ENCODE assay signal across 8 mouse cellular contexts in the genomic region with DNA sequence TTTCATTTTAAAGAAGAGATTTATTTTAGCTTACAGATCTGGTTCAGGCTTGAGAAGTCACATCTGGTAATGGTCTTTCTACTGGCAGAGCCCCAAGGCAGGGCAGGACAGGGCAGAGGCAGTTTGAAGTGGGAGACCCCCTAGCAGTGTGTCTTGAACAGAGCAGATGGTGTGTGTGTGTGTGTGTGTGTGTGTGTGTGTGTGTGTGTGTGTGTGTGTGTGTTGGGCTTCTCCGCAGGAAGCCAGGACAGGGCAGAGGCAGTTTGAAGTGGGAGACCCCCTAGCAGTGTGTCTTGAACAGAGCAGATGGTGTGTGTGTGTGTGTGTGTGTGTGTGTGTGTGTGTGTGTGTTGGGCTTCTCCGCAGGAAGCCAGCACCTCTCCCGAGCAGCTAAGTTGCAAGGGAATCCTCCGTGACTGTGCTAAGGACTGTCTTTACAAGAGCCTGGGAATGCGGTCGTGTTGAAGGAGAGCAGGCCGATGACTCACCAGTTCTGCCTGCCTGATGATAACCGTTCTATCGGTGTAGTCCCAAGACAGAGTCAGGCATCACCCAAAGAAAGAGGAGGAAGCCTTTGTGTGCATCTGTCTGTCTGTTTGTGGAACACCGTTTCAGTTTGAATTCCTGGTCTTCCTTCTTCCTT. TPM values are rescaled to one million over a fixed set of nuclear protein-coding genes. Genes with fewer than 3 reads are reported as not detected.
DNase-seq lines count a peak whose midpoint lies in the region; ATAC-seq and TF ChIP-seq lines count a peak whose summit lies in the region.
"Not testable (repeated sequence)": the region's sequence is repeated elsewhere in the genome, so short reads cannot be mapped to it uniquely, and the experiment has no call there.

No protein-coding gene starts in this region.

- not testable (repeated sequence) for H3K4me1 ChIP-seq in forebrain, embryonic 12.5 days; kidney, postnatal 0 days (replicated peaks; ENCODE audit: insufficient read depth, low read length); midbrain, embryonic 15.5 days
- H3K4me1 ChIP-seq in heart, embryonic 16.5 days (ENCODE audit: control insufficient read depth, insufficient read depth, low read length), result peaks cover 23% of the 10 kb centered on the region
- peaks cover 90% of the 10 kb centered on the region for H3K4me1 ChIP-seq in liver, embryonic 12.5 days

- not testable (repeated sequence) for H3K4me3 ChIP-seq in forebrain, embryonic 12.5 days (replicated peaks); kidney, postnatal 0 days (replicated peaks; ENCODE audit: low read depth, low read length); midbrain, embryonic 15.5 days
- H3K4me3 ChIP-seq in heart, embryonic 16.5 days (ENCODE audit: low read length), result peak overlapping the region; percentile 12; the same call in 1 of the 2 replicates
- peak overlapping the region; percentile 49 for H3K4me3 ChIP-seq in liver, embryonic 12.5 days

- not testable (repeated sequence) for TF ChIP-seq CTCF in kidney, postnatal 0 days (IDR thresholded peaks at IDR 0.05; ENCODE audit: low read depth)

- 50% methylated on average over 10 of the region's 10 CpGs for WGBS in forebrain, embryonic 12.5 days
- 8% methylated on average over 10 of the region's 10 CpGs for WGBS in heart, embryonic 16.5 days
- 32% methylated on average over 10 of the region's 10 CpGs for WGBS in kidney, postnatal 0 days
- 9% methylated on average over 10 of the region's 10 CpGs for WGBS in liver, embryonic 12.5 days (ENCODE audit: insufficient replicate concordance)
- WGBS in midbrain, embryonic 15.5 days, result 46% methylated on average over 10 of the region's 10 CpGs

- not testable (repeated sequence) for H3K36me3 ChIP-seq in forebrain, embryonic 12.5 days (replicated peaks); heart, embryonic 16.5 days (ENCODE audit: control insufficient read depth, insufficient read depth); kidney, postnatal 0 days (ENCODE audit: insufficient read depth, low read length); midbrain, embryonic 15.5 days (replicated peaks)
- peaks cover 49% of the 10 kb centered on the region for H3K36me3 ChIP-seq in liver, embryonic 12.5 days

- H3K27ac ChIP-seq in forebrain, embryonic 12.5 days, result peak overlapping the region; percentile 73; the same call in 1 of the 2 replicates
- peak overlapping the region; percentile 81 for H3K27ac ChIP-seq in heart, embryonic 16.5 days (ENCODE audit: low read length)
- 0 out of 2 replicates have a peak overlapping the region, but pooled peaks have one; percentile 47 for H3K27ac ChIP-seq in kidney, postnatal 0 days
- peak overlapping the region; percentile 99 for H3K27ac ChIP-seq in liver, embryonic 12.5 days
- H3K27ac ChIP-seq in midbrain, embryonic 15.5 days, result 0 out of 2 replicates have a peak overlapping the region, but pooled peaks have one; percentile 38

- not testable (repeated sequence) for H3K9ac ChIP-seq in forebrain, embryonic 12.5 days; kidney, postnatal 0 days (ENCODE audit: low read depth, low read length); midbrain, embryonic 15.5 days
- H3K9ac ChIP-seq in heart, embryonic 16.5 days (ENCODE audit: low read length), result peak overlapping the region; percentile 25; the same call in 1 of the 2 replicates
- H3K9ac ChIP-seq in liver, embryonic 12.5 days, result peak overlapping the region; percentile 60

- H3K9me3 ChIP-seq in forebrain, embryonic 12.5 days; heart, embryonic 16.5 days (replicated peaks; ENCODE audit: control insufficient read depth, low read length); kidney, postnatal 0 days (replicated peaks; ENCODE audit: low read length); liver, embryonic 12.5 days (replicated peaks); midbrain, embryonic 15.5 days: not testable (repeated sequence)

- not testable (repeated sequence) for H3K27me3 ChIP-seq in forebrain, embryonic 12.5 days; heart, embryonic 16.5 days (ENCODE audit: control insufficient read depth, insufficient read depth, low read length); kidney, postnatal 0 days (ENCODE audit: insufficient read depth, low read length); liver, embryonic 12.5 days (replicated peaks); midbrain, embryonic 15.5 days (replicated peaks)

- H3K4me2 ChIP-seq in forebrain, embryonic 12.5 days; kidney, postnatal 0 days (ENCODE audit: low read length); midbrain, embryonic 15.5 days: not testable (repeated sequence)
- peak overlapping the region; percentile 54 for H3K4me2 ChIP-seq in heart, embryonic 16.5 days (ENCODE audit: low read depth, low read length)
- peak overlapping the region; percentile 76 for H3K4me2 ChIP-seq in liver, embryonic 12.5 days

- DNase-seq in adipocyte (ENCODE audit: low spot score), result peak; percentile 42
- DNase-seq in cerebellum, postnatal 10 days, result peak; percentile 64 to 71
- peak; percentile 64 for DNase-seq in kidney, postnatal 0 days (ENCODE audit: low spot score)
- DNase-seq in telencephalon, adult 2 months (ENCODE audit: low read depth, low spot score), result peak; percentile 86

- ATAC-seq in forebrain, embryonic 12.5 days (ENCODE audit: low FRiP score), result peak; percentile 55
- peak; percentile 77 for ATAC-seq in heart, embryonic 16.5 days (replicated peaks; ENCODE audit: extremely low read depth, insufficient read depth, low FRiP score)
- ATAC-seq in kidney, postnatal 0 days (replicated peaks; ENCODE audit: low FRiP score, low read depth), result peak; percentile 77
- peak; percentile 96 for ATAC-seq in liver, embryonic 12.5 days
- ATAC-seq in midbrain, embryonic 15.5 days (replicated peaks), result peak; percentile 58

RNA-seq across cellular contexts. Expression of a gene that starts 8.3 kb away (rescaled TPM):
- polyA plus RNA-seq in forebrain, embryonic 12.5 days (2016; fragmentation: Nextera tagmentation; extraction: Ambion mirVana), result 197 and 211 TPM in 2 replicates
- 158 and 160 TPM in 2 replicates for polyA plus RNA-seq in heart, embryonic 16.5 days (2015; fragmentation: Nextera tagmentation; extraction: Ambion mirVana)
- polyA plus RNA-seq in kidney, postnatal 0 days (2015; fragmentation: Nextera tagmentation; extraction: Ambion mirVana), result 130 and 143 TPM in 2 replicates
- polyA plus RNA-seq in liver, embryonic 12.5 days (2016; fragmentation: Nextera tagmentation; extraction: Ambion mirVana), result 164 and 166 TPM in 2 replicates
- polyA plus RNA-seq in midbrain, embryonic 15.5 days (2015; fragmentation: Nextera tagmentation; extraction: Ambion mirVana), result 218 and 221 TPM in 2 replicates

RNA-seq across cellular contexts. Expression of a gene that starts 55.2 kb away (rescaled TPM):
- 78.7 and 102 TPM in 2 replicates for polyA plus RNA-seq in forebrain, embryonic 12.5 days (2016; fragmentation: Nextera tagmentation; extraction: Ambion mirVana)
- polyA plus RNA-seq in heart, embryonic 16.5 days (2015; fragmentation: Nextera tagmentation; extraction: Ambion mirVana), result 89.3 and 99.8 TPM in 2 replicates
- 86.9 and 108 TPM in 2 replicates for polyA plus RNA-seq in kidney, postnatal 0 days (2015; fragmentation: Nextera tagmentation; extraction: Ambion mirVana)
- polyA plus RNA-seq in liver, embryonic 12.5 days (2016; fragmentation: Nextera tagmentation; extraction: Ambion mirVana), result 66.8 and 77.4 TPM in 2 replicates
- polyA plus RNA-seq in midbrain, embryonic 15.5 days (2015; fragmentation: Nextera tagmentation; extraction: Ambion mirVana), result 106 and 118 TPM in 2 replicates

RNA-seq across cellular contexts. Expression of a gene that starts 56.2 kb away (rescaled TPM):
- polyA plus RNA-seq in forebrain, embryonic 12.5 days (2016; fragmentation: Nextera tagmentation; extraction: Ambion mirVana), result 18.5 and 20.1 TPM in 2 replicates
- 3.9 and 4.6 TPM in 2 replicates for polyA plus RNA-seq in heart, embryonic 16.5 days (2015; fragmentation: Nextera tagmentation; extraction: Ambion mirVana)
- 6.2 and 8.9 TPM in 2 replicates for polyA plus RNA-seq in kidney, postnatal 0 days (2015; fragmentation: Nextera tagmentation; extraction: Ambion mirVana)
- 4.0 and 5.0 TPM in 2 replicates for polyA plus RNA-seq in liver, embryonic 12.5 days (2016; fragmentation: Nextera tagmentation; extraction: Ambion mirVana)
- polyA plus RNA-seq in midbrain, embryonic 15.5 days (2015; fragmentation: Nextera tagmentation; extraction: Ambion mirVana), result 25.4 and 25.9 TPM in 2 replicates

Comparison
In these comparisons a context has a peak if more than half of its experiments do, and no peak if none do; other contexts are left out.
1. H3K27ac ChIP-seq: peak in every context shown above with its lines; median percentile 99 in liver, embryonic 12.5 days; 81 in heart, embryonic 16.5 days; 73 in forebrain, embryonic 12.5 days; 47 in kidney, postnatal 0 days; 38 in midbrain, embryonic 15.5 days.